Mouse (Mus musculus) stomach, embryonic 16.5 days (tissue): Measurements from ENCODE around the gene Tom1l2. TPM values are rescaled to one million over a fixed set of nuclear protein-coding genes. Genes with fewer than 3 reads are reported as not detected.

Experiments
- ATAC-seq: fragments of 200-750 bp; cut with Nextera tagmentation; 2 replicates; pipeline ENCODE4 v1.8.0; 2017; ENCODE audit warnings: moderate number of reproducible peaks, moderate TSS enrichment; ENCODE audit not compliant: insufficient read depth, low FRiP score
- H3K27ac ChIP-seq: fragments of 300-500 bp; sonication (generic); 2 replicates; pipeline ENCODE4 v1.5.1; 2014; ENCODE audit warnings: low read length
- H3K27me3 ChIP-seq: fragments of 300-500 bp; sonication (generic); 2 replicates; pipeline ENCODE4 v1.6.1; 2014; ENCODE audit warnings: low read length, control low read depth, mixed read lengths; ENCODE audit not compliant: control insufficient read depth, insufficient read depth
- H3K36me3 ChIP-seq: fragments of 300-500 bp; sonication (generic); 2 replicates; pipeline ENCODE4 v1.6.1; 2014; ENCODE audit warnings: low read length; ENCODE audit not compliant: control insufficient read depth, insufficient read depth
- H3K4me1 ChIP-seq: fragments of 300-500 bp; sonication (generic); 2 replicates; pipeline ENCODE4 v1.6.1; 2014; ENCODE audit warnings: low read length, control low read depth, mixed read lengths; ENCODE audit not compliant: control insufficient read depth, insufficient read depth
- H3K4me2 ChIP-seq: fragments of 300-500 bp; sonication (generic); 2 replicates; pipeline ENCODE4 v1.6.1; 2014; ENCODE audit warnings: low read depth, low read length, mixed read lengths
- H3K4me3 ChIP-seq: fragments of 300-500 bp; sonication (generic); replicated peaks from 2 replicates; pipeline ENCODE4 v1.5.1; 2014; ENCODE audit warnings: mild to moderate bottlenecking, low read length
- H3K9ac ChIP-seq: fragments of 300-500 bp; sonication (generic); 2 replicates; pipeline ENCODE4 v1.6.1; 2014; ENCODE audit warnings: low read length
- H3K9me3 ChIP-seq: fragments of 300-500 bp; sonication (generic); replicated peaks from 2 replicates; pipeline ENCODE4 v1.6.1; 2016; ENCODE audit warnings: low read length, control low read depth; ENCODE audit not compliant: control insufficient read depth
- WGBS: fragments of 180-500 bp; shearing (Covaris S2); extraction: QIAGEN DNeasy Blood & Tissue Kit; methylation state at CpG from one replicate; pipeline ENCODE4 v1.1.7; 2014; 5-methylcytosine and 5-hydroxymethylcytosine counted together
- polyA plus RNA-seq: library from polyadenylated mRNA; unstranded; fragments of >200 nt; fragmentation: Nextera tagmentation; extraction: Ambion mirVana; gene quantifications from 2 replicates; pipeline ENCODE4 v1.2.1, GENCODE M21; 2015

Gene Tom1l2
- polyA plus RNA-seq, 1 experiment from 2014 or later: 29.9 TPM

DNA sequence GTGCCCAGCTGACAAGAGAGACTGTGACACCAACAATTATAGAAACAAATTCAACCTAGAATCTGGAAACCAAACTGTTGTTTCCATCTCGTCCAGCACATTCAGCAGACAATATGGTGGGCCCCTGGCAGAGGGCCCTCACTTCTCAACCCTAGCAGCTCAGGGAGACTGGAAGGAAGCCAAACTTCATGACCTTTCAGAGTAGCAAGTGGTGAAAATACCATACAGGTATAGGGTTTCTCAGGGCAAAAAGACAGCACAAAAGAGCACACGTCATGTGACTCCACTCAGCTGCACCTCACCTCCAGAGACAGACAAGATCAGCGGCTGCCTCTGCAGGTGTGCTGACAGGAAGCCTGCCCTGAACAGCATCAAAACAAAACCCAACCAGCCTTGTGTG lies 18.6 kb downstream of the Tom1l2 start:
- H3K4me2 ChIP-seq: no peak overlapping the region
- 0 out of 2 replicates have a peak, but pooled peaks cover 2% of the 10 kb centered on the region for H3K4me1 ChIP-seq
- no peak overlapping the region for H3K9ac ChIP-seq
- no peaks in the 10 kb centered on the region for H3K9me3 ChIP-seq
- no peaks in the 10 kb centered on the region for H3K36me3 ChIP-seq
- H3K27me3 ChIP-seq: no peaks in the 10 kb centered on the region
- H3K4me3 ChIP-seq: no peak overlapping the region
- ATAC-seq: no peak
- WGBS: 65% methylated on average over 3 of the region's 3 CpGs
- no peak overlapping the region for H3K27ac ChIP-seq

- H3K27ac ChIP-seq: no peak overlapping the region
- WGBS: 75% methylated on average over 5 of the region's 5 CpGs
- ATAC-seq: no peak
These were observed 19.2 kb downstream of the Tom1l2 start for GRCm38 (mm10) chr11:60333461-60333860.

DNA sequence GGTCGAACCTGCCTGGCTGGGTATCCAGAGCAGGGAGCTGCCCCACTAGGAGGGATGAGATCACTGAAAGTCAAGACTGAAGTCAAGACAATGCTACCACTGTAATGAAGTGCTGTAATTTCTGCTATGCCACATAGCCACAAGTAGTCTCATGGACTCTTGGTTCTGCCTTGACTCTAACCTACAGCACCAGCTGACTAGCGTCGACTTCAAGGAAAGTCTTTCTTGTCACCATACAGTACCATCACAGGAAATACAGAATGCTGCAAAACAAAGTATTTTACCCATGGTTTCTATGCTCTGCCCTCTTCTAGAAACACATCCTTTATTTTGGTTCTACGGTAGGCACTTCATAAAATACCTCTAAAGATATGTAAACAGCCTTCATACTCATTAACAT lies 22.2 kb downstream of the Tom1l2 start:
- Histone ChIP-seq H3K27ac (no peak overlapping the region), H3K27me3 (no peaks in the 10 kb centered on the region), H3K9me3 (no peaks in the 10 kb centered on the region), H3K9ac (no peak overlapping the region), H3K4me3 (no peak overlapping the region), H3K4me2 (no peak overlapping the region), H3K4me1 (0 out of 2 replicates have a peak, but pooled peaks cover 2% of the 10 kb centered on the region), H3K36me3 (no peaks in the 10 kb centered on the region)
- ATAC-seq: no peak
- WGBS: 72% methylated on average over 4 of the region's 4 CpGs

More at GRCm38 (mm10) chr11:60333461-60333860, 19.2 kb downstream of the Tom1l2 start:
- Histone ChIP-seq H3K4me1 (0 out of 2 replicates have a peak, but pooled peaks cover 2% of the 10 kb centered on the region), H3K27me3 (no peaks in the 10 kb centered on the region), H3K4me2 (no peak overlapping the region), H3K4me3 (no peak overlapping the region), H3K9me3 (no peaks in the 10 kb centered on the region), H3K9ac (no peak overlapping the region), H3K36me3 (no peaks in the 10 kb centered on the region)

- H3K4me3 ChIP-seq: no peak overlapping the region
- no peaks in the 10 kb centered on the region for H3K9me3 ChIP-seq
- peaks cover 3% of the 10 kb centered on the region; the same call in 1 of the 2 replicates for H3K4me1 ChIP-seq
- no peak for ATAC-seq
- no peak overlapping the region for H3K9ac ChIP-seq
- no peaks in the 10 kb centered on the region for H3K27me3 ChIP-seq
- no peak overlapping the region for H3K4me2 ChIP-seq
- H3K27ac ChIP-seq: no peak overlapping the region
- H3K36me3 ChIP-seq: no peaks in the 10 kb centered on the region
These were observed 29.0 kb downstream of the Tom1l2 start for GRCm38 (mm10) chr11:60323731-60324130.

DNA sequence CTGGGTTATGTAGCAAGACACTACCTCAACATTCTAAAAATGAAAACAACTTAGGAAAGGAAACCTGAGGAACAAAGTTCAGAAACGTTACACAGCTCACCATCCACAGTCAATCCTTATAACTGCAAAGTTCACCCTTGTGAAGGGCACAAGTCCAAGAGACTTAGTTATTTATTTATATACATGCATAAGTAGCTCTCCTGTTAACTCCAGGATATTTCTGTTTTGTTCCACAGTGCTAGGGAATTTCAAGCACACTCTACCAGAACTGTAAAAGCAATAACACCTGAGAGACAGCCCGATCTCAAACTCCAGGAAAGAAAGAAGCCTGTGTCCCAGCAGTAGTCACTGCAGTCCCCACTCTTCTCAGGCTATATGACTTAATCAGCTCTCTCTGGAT lies 31.3 kb downstream of the Tom1l2 start:
- no peaks in the 10 kb centered on the region for H3K9me3 ChIP-seq
- no peaks in the 10 kb centered on the region for H3K27me3 ChIP-seq
- no peak for ATAC-seq
- WGBS: 62% methylated on average over 2 of the region's 2 CpGs
- H3K4me1 ChIP-seq: peaks cover 18% of the 10 kb centered on the region; the same call in 1 of the 2 replicates
- no peak overlapping the region for H3K27ac ChIP-seq
- no peak overlapping the region for H3K4me3 ChIP-seq
- H3K36me3 ChIP-seq: no peaks in the 10 kb centered on the region
- no peak overlapping the region for H3K4me2 ChIP-seq
- H3K9ac ChIP-seq: no peak overlapping the region

DNA sequence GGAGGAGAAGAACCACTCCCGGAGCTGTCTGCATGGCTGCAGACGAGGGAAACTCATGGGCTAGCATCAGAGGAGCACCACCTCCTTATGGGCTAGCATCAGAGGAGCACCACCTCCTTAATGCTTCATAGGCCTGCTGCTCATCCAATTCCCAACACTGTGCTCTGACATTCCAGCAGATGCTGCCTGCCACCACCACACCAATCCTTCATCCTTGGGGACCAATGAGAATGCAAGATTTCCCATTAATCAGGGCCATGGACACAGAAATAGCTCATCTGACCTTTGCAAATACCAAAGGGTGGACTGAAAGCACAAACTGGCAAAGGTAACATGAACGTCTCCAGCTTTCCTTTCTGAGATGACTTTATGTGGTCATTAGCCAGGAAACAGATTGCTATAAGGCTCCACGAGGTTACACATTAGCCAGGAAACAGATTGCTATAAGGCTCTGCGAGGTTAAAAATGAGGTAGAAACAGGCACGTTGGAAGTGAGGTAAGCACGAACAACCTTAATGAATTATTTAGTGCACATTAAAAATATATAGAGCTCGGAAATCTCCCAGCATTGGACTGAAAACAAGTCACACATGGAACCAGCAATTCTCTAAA lies 32.2 kb downstream of the Tom1l2 start:
- Histone ChIP-seq H3K27ac (peak overlapping the region; percentile 36), H3K4me3 (no peak overlapping the region), H3K9ac (no peak overlapping the region), H3K36me3 (no peaks in the 10 kb centered on the region), H3K4me1 (peaks cover 24% of the 10 kb centered on the region), H3K4me2 (no peak overlapping the region), H3K9me3 (no peaks in the 10 kb centered on the region), H3K27me3 (no peaks in the 10 kb centered on the region)
- WGBS: 46% methylated on average over 8 of the region's 8 CpGs
- ATAC-seq: no peak

GRCm38 (mm10) chr11:60319257-60320066 lies 33.2 kb downstream of the Tom1l2 start:
- H3K27ac ChIP-seq: no peak overlapping the region
- H3K4me2 ChIP-seq: no peak overlapping the region
- no peaks in the 10 kb centered on the region for H3K36me3 ChIP-seq
- ATAC-seq: peak; percentile 46; the same call in 1 of the 2 replicates
- H3K27me3 ChIP-seq: no peaks in the 10 kb centered on the region
- H3K9me3 ChIP-seq: no peaks in the 10 kb centered on the region
- no peak overlapping the region for H3K9ac ChIP-seq
- WGBS: 50% methylated on average over 10 of the region's 10 CpGs
- no peak overlapping the region for H3K4me3 ChIP-seq
- H3K4me1 ChIP-seq: peaks cover 24% of the 10 kb centered on the region

GRCm38 (mm10) chr11:60318716-60319115 lies 34.0 kb downstream of the Tom1l2 start:
- peaks cover 24% of the 10 kb centered on the region for H3K4me1 ChIP-seq
- no peak overlapping the region for H3K27ac ChIP-seq
- H3K9me3 ChIP-seq: no peaks in the 10 kb centered on the region
- H3K36me3 ChIP-seq: no peaks in the 10 kb centered on the region
- 0 out of 2 replicates have a peak overlapping the region, but pooled peaks have one; percentile 47 for H3K9ac ChIP-seq
- H3K4me2 ChIP-seq: no peak overlapping the region
- no peak for ATAC-seq
- WGBS: 61% methylated on average over 5 of the region's 5 CpGs
- no peaks in the 10 kb centered on the region for H3K27me3 ChIP-seq
- H3K4me3 ChIP-seq: no peak overlapping the region

- Histone ChIP-seq H3K9ac (no peak overlapping the region), H3K27ac (no peak overlapping the region), H3K27me3 (no peaks in the 10 kb centered on the region), H3K4me2 (no peak overlapping the region), H3K9me3 (0 out of 2 replicates have a peak, but pooled peaks cover 4% of the 10 kb centered on the region), H3K36me3 (no peaks in the 10 kb centered on the region), H3K4me1 (peaks cover 24% of the 10 kb centered on the region), H3K4me3 (no peak overlapping the region)
- no peak for ATAC-seq
- 72% methylated on average over 7 of the region's 7 CpGs for WGBS
These were observed 35.2 kb downstream of the Tom1l2 start for GRCm38 (mm10) chr11:60317376-60318102.
